Mouse (Mus musculus) kidney, postnatal 0 days (tissue): ENCODE results near the gene Efs. TPM values are rescaled to one million over a fixed set of nuclear protein-coding genes. Genes with fewer than 3 reads are reported as not detected.

ENCODE experiments used
- ATAC-seq: fragments of 200-750 bp; cut with Nextera tagmentation; replicated peaks from 2 replicates; pipeline ENCODE4 v1.8.0; 2017; ENCODE audit warnings: low read depth, moderate number of reproducible peaks, moderate TSS enrichment, moderate library complexity; ENCODE audit not compliant: low FRiP score
- DNase-seq: peaks from one replicate; pipeline ENCODE4 v3.0.0-alpha.2; 2016; ENCODE audit warnings: low spot score
- H3K27ac ChIP-seq: fragments of 300-500 bp; sonication (generic); 2 replicates; pipeline ENCODE4 v1.5.1; 2014; ENCODE audit warnings: mild to moderate bottlenecking
- H3K27me3 ChIP-seq: fragments of 300-500 bp; sonication (generic); 2 replicates; pipeline ENCODE4 v1.6.1; 2014; ENCODE audit warnings: low read length, mixed read lengths; ENCODE audit not compliant: insufficient read depth
- H3K36me3 ChIP-seq: fragments of 300-500 bp; sonication (generic); 2 replicates; pipeline ENCODE4 v1.6.1; 2014; ENCODE audit warnings: low read length, mixed read lengths; ENCODE audit not compliant: insufficient read depth
- H3K4me1 ChIP-seq: fragments of 300-500 bp; sonication (generic); replicated peaks from 2 replicates; pipeline ENCODE4 v1.6.1; 2014; ENCODE audit warnings: antibody characterized with exemption, low read length, mixed read lengths; ENCODE audit not compliant: insufficient read depth
- H3K4me2 ChIP-seq: fragments of 300-500 bp; sonication (generic); 2 replicates; pipeline ENCODE4 v1.6.1; 2014; ENCODE audit warnings: mild to moderate bottlenecking, low read length, moderate library complexity, mixed read lengths
- H3K4me3 ChIP-seq: fragments of 300-500 bp; sonication (generic); replicated peaks from 2 replicates; pipeline ENCODE4 v1.5.1; 2014; ENCODE audit warnings: low read depth, low read length
- H3K9ac ChIP-seq: fragments of 300-500 bp; sonication (generic); 2 replicates; pipeline ENCODE4 v1.6.1; 2014; ENCODE audit warnings: low read depth, low read length
- H3K9me3 ChIP-seq: fragments of 300-500 bp; sonication (generic); replicated peaks from 2 replicates; pipeline ENCODE4 v1.6.1; 2016; ENCODE audit warnings: low read length, inconsistent platforms, mixed read lengths
- CTCF ChIP-seq: IDR thresholded peaks from 2 replicates; pipeline ENCODE4 v1.5.1; 2016; ENCODE audit warnings: antibody characterized with exemption, low read depth, mild to moderate bottlenecking, moderate library complexity
- WGBS: fragments of 180-500 bp; shearing (Covaris S2); extraction: QIAGEN DNeasy Blood & Tissue Kit; methylation state at CpG from one replicate; pipeline ENCODE4 v1.1.7; 2014; 5-methylcytosine and 5-hydroxymethylcytosine counted together
- polyA plus RNA-seq: library from polyadenylated mRNA; unstranded; fragments of >200 nt; fragmentation: Nextera tagmentation; extraction: Ambion mirVana; gene quantifications from 2 replicates; pipeline ENCODE4 v1.2.1, GENCODE M21; 2015

Efs gene
- polyA plus RNA-seq, 1 experiment from 2014 or later, result 15.0 TPM

GRCm38 (mm10) chr14:54926401-54927158, 654 bp upstream of the Efs start:
- H3K4me2 ChIP-seq, result peak overlapping the region; percentile 88
- no peaks in the 10 kb centered on the region for H3K27me3 ChIP-seq
- ATAC-seq, result peak; percentile 85
- no peaks in the 10 kb centered on the region for H3K36me3 ChIP-seq
- H3K9ac ChIP-seq, result peak overlapping the region; percentile 80
- H3K27ac ChIP-seq, result peak overlapping the region; percentile 95
- 1% methylated on average over 46 of the region's 58 CpGs for WGBS
- no peak for TF ChIP-seq CTCF
- no peaks in the 10 kb centered on the region for H3K9me3 ChIP-seq
- H3K4me1 ChIP-seq, result peaks cover 22% of the 10 kb centered on the region
- peak overlapping the region; percentile 48 for H3K4me3 ChIP-seq
- peak; percentile 95 for DNase-seq

- Histone ChIP-seq H3K9ac (peak overlapping the region; percentile 80; the same call in 1 of the 2 replicates), H3K4me3 (peak overlapping the region; percentile 48), H3K36me3 (0 out of 2 replicates have a peak, but pooled peaks cover under 1% of the 10 kb centered on the region), H3K4me1 (peaks cover 22% of the 10 kb centered on the region), H3K9me3 (no peaks in the 10 kb centered on the region), H3K27me3 (no peaks in the 10 kb centered on the region), H3K27ac (peak overlapping the region; percentile 95), H3K4me2 (peak overlapping the region; percentile 88)
- no peak for TF ChIP-seq CTCF
- DNase-seq (peak; percentile 89), ATAC-seq (peak; percentile 47)
- 31% methylated on average over 7 of the region's 7 CpGs for WGBS
These were observed 1.1 kb downstream of the Efs start for GRCm38 (mm10) chr14:54924641-54925348.

GRCm38 (mm10) chr14:54920076-54920685, 5.7 kb downstream of the Efs start:
- ATAC-seq (no peak), DNase-seq (no peak)
- Histone ChIP-seq H3K4me1 (peaks cover 11% of the 10 kb centered on the region), H3K4me2 (no peak overlapping the region), H3K36me3 (peaks cover 23% of the 10 kb centered on the region; the same call in 1 of the 2 replicates), H3K4me3 (no peak overlapping the region), H3K9ac (no peak overlapping the region), H3K27me3 (no peaks in the 10 kb centered on the region), H3K27ac (no peak overlapping the region), H3K9me3 (no peaks in the 10 kb centered on the region)
- WGBS, result 83% methylated on average over 16 of the region's 16 CpGs
- no peak for TF ChIP-seq CTCF

GRCm38 (mm10) chr14:54913343-54913742, 12.6 kb downstream of the Efs start:
- Histone ChIP-seq H3K9ac (peak overlapping the region; percentile 87), H3K27me3 (no peaks in the 10 kb centered on the region), H3K27ac (no peak overlapping the region), H3K4me3 (peak overlapping the region; percentile 91), H3K9me3 (no peaks in the 10 kb centered on the region), H3K4me1 (no peaks in the 10 kb centered on the region; the same call in 1 of the 2 replicates), H3K36me3 (peaks cover 21% of the 10 kb centered on the region; the same call in 1 of the 2 replicates), H3K4me2 (peak overlapping the region; percentile 99)
- no peak for TF ChIP-seq CTCF
- no peak for DNase-seq
- no peak for ATAC-seq
- WGBS, result 13% methylated on average over 10 of the region's 10 CpGs

- DNase-seq (peak; percentile 94), ATAC-seq (peak; percentile 68)
- no peaks in the 10 kb centered on the region; the same call in 1 of the 2 replicates for H3K4me1 ChIP-seq
- peak within 1 kb of the TSS; percentile 91 for H3K4me3 ChIP-seq
- H3K27me3 ChIP-seq, result no peaks in the 10 kb centered on the region
- H3K27ac ChIP-seq, result peak within 1 kb of the TSS; percentile 31; the same call in 1 of the 2 replicates
- peak within 1 kb of the TSS; percentile 99 for H3K4me2 ChIP-seq
- peaks cover 21% of the 10 kb centered on the region; the same call in 1 of the 2 replicates for H3K36me3 ChIP-seq
- peak within 1 kb of the TSS; percentile 87 for H3K9ac ChIP-seq
- WGBS, result under 1% methylated on average over 28 of the region's 28 CpGs
- no peaks in the 10 kb centered on the region for H3K9me3 ChIP-seq
- TF ChIP-seq CTCF, result no peak
These were observed 13.0 kb downstream of the Efs start, which contains the start of gene Slc22a17 for GRCm38 (mm10) chr14:54912886-54913285. TSS of gene Slc22a17 (minus strand) at chr14:54913132.
